Mouse (Mus musculus): ENCODE results near the gene Mdh2. TPM values are rescaled to one million over a fixed set of nuclear protein-coding genes. Genes with fewer than 3 reads are reported as not detected.

Gene Mdh2
- total RNA-seq (2021), result 1,000 to 10,000 TPM; 1,031 to 1,199 TPM
- long read RNA-seq, experiment 1, transcript Mdh2-201 (9 exons, 1,456 nt), result major isoform, 1,376 of 1,465 reads
- long read RNA-seq, experiment 1, partial matches to known transcripts, result 81 of 1,465 reads
- long read RNA-seq, experiment 1, other reads (novel, unspliced or antisense), result 8 of 1,465 reads
- long read RNA-seq, experiment 2, transcript Mdh2-201 (9 exons, 1,456 nt), result major isoform, 1,555 of 1,636 reads
- long read RNA-seq, experiment 2, partial matches to known transcripts, result 65 of 1,636 reads
- long read RNA-seq, experiment 2, other reads (novel, unspliced or antisense), result 15 of 1,636 reads

- intact Hi-C loops (cut with DNase I; ENCODE audit: low total_unique reads), result no loop called here
- DNase-seq, result peak; percentile 100
Measured at GRCm38 (mm10) chr5:135778471-135779445, at the start of gene Mdh2. Gene Mdh2 (plus strand): TSS chr5:135778480.

- no peak for DNase-seq
- intact Hi-C loops (cut with DNase I; ENCODE audit: low total_unique reads), result no loop called here
Measured at GRCm38 (mm10) chr5:135729351-135729750, 48.9 kb upstream of the Mdh2 start.

GRCm38 (mm10) chr5:135730278-135730677 is 48.0 kb upstream of the Mdh2 start:
- intact Hi-C loops (cut with DNase I; ENCODE audit: low total_unique reads), result no loop called here
- no peak for DNase-seq

- DNase-seq, result no peak
- intact Hi-C loops (cut with DNase I; ENCODE audit: low total_unique reads), result no loop called here
Measured at GRCm38 (mm10) chr5:135730916-135731315, 47.4 kb upstream of the Mdh2 start.

- DNase-seq, result no peak
- intact Hi-C loops (cut with DNase I; ENCODE audit: low total_unique reads), result no loop called here
Measured at GRCm38 (mm10) chr5:135731322-135731721, 47.0 kb upstream of the Mdh2 start.

GRCm38 (mm10) chr5:135733071-135733470 is 45.2 kb upstream of the Mdh2 start:
- no peak for DNase-seq
- intact Hi-C loops (cut with DNase I; ENCODE audit: low total_unique reads), result no loop called here

- intact Hi-C loops (cut with DNase I; ENCODE audit: low total_unique reads), result no loop called here
Measured at GRCm38 (mm10) chr5:135734057-135734680, 44.1 kb upstream of the Mdh2 start.

GRCm38 (mm10) chr5:135735741-135736140 is 42.5 kb upstream of the Mdh2 start:
- no peak for DNase-seq
- intact Hi-C loops (cut with DNase I; ENCODE audit: low total_unique reads), result no loop called here

More at GRCm38 (mm10) chr5:135734057-135734680, 44.1 kb upstream of the Mdh2 start:
- DNase-seq, result no peak

- no peak for DNase-seq
- intact Hi-C loops (cut with DNase I; ENCODE audit: low total_unique reads), result no loop called here
Measured at GRCm38 (mm10) chr5:135736544-135736943, 41.7 kb upstream of the Mdh2 start.

GRCm38 (mm10) chr5:135737154-135737553 is 41.1 kb upstream of the Mdh2 start:
- no peak for DNase-seq
- intact Hi-C loops (cut with DNase I; ENCODE audit: low total_unique reads), result no loop called here

- no peak for DNase-seq
- intact Hi-C loops (cut with DNase I; ENCODE audit: low total_unique reads), result no loop called here
Measured at GRCm38 (mm10) chr5:135738266-135738665, 40.0 kb upstream of the Mdh2 start.

- DNase-seq, result no peak
- intact Hi-C loops (cut with DNase I; ENCODE audit: low total_unique reads), result no loop called here
Measured at GRCm38 (mm10) chr5:135742156-135742555, 36.1 kb upstream of the Mdh2 start.

- intact Hi-C loops (cut with DNase I; ENCODE audit: low total_unique reads), result no loop called here
Measured at GRCm38 (mm10) chr5:135742941-135743740, 35.1 kb upstream of the Mdh2 start.

GRCm38 (mm10) chr5:135743741-135744609 is 34.3 kb upstream of the Mdh2 start, which contains the start of gene Tmem120a:
Gene Tmem120a (minus strand): TSS chr5:135744448.
- intact Hi-C loops (cut with DNase I; ENCODE audit: low total_unique reads), result no loop called here
- peak; percentile 97 for DNase-seq

More at GRCm38 (mm10) chr5:135742941-135743740, 35.1 kb upstream of the Mdh2 start:
- DNase-seq, result no peak

- DNase-seq, result no peak
- intact Hi-C loops (cut with DNase I; ENCODE audit: low total_unique reads), result no loop called here
Measured at GRCm38 (mm10) chr5:135744742-135745141, 33.5 kb upstream of the Mdh2 start.

- DNase-seq, result no peak
- intact Hi-C loops (cut with DNase I; ENCODE audit: low total_unique reads), result no loop called here
Measured at GRCm38 (mm10) chr5:135751041-135751440, 27.2 kb upstream of the Mdh2 start.

GRCm38 (mm10) chr5:135751595-135751994 is 26.7 kb upstream of the Mdh2 start:
- DNase-seq, result no peak
- intact Hi-C loops (cut with DNase I; ENCODE audit: low total_unique reads), result no loop called here

- no peak for DNase-seq
- intact Hi-C loops (cut with DNase I; ENCODE audit: low total_unique reads), result loop anchor here (5.0 to 10.0 kb wide), 2 partner anchors 145 to 377 kb away; no protein-coding TSS in a partner anchor
Measured at GRCm38 (mm10) chr5:135761881-135762280, 16.4 kb upstream of the Mdh2 start.
